Mouse (Mus musculus): ENCODE measurements around the gene Tnfrsf17.

DNA sequence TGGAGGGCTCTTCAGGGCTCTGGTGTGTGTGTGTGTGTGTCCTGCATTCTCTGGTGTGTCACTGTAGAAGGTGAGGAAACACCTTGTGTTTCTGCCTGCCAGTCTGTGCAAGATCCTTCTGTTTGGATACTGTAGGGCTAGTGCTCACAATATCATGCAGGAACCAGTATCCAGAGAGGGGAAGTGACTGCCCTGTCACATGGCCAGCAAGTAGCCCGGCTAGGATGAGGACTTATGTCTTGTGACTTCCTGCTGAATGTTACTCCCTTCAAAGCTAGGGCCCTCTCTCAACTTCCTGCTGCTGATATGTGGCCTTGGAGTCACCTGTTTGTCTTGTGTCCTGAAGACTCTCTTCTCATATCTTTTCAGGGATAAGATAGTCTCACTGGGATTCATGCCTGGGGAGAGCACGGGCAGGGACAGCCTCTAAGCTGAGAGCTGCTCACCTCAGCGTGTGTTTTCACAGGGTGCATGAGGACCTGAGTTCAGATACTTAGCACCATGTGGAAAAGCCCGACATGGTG, 29.7 kb downstream of the Tnfrsf17 start:
- no peak for TF ChIP-seq POLR2A (IDR thresholded peaks at IDR 0.05; ENCODE audit: low read depth, low read length)
- no peak for TF ChIP-seq CTCF (IDR thresholded peaks at IDR 0.05; ENCODE audit: extremely low read depth, insufficient read depth, insufficient read length, insufficient replicate concordance)

Data from spleen, adult 2 months (tissue).